Mouse (Mus musculus): ENCODE data around the gene Setd6. TPM values are rescaled to one million over a fixed set of nuclear protein-coding genes. Genes with fewer than 3 reads are reported as not detected.

Gene Setd6
- polyA plus RNA-seq, 1 experiment from 2014 or later = 19.9 TPM

Small RNA genes lying within 50 kb of the gene (microRNA-seq; reads per million reads assigned to microRNA genes)
- 0.44 reads per million for gene Mir7073

Other genes with a start within 250 kb of the Setd6 start
- 9.0 and 10.5 TPM in 2 replicates for gene Csnk2a2, start 225.8 kb upstream of the Setd6 start, polyA plus RNA-seq (2015; fragmentation: Nextera tagmentation; extraction: Ambion mirVana)
- 0.59 and 0.83 TPM in 2 replicates for gene Ccdc113, start 181.8 kb upstream of the Setd6 start, polyA plus RNA-seq (2015; fragmentation: Nextera tagmentation; extraction: Ambion mirVana)
- not detected in 2 replicates for gene Prss54, start 139.5 kb upstream of the Setd6 start, polyA plus RNA-seq (2015; fragmentation: Nextera tagmentation; extraction: Ambion mirVana)
- 21.6 and 22.6 TPM in 2 replicates for gene Gins3, start 82.4 kb upstream of the Setd6 start, polyA plus RNA-seq (2015; fragmentation: Nextera tagmentation; extraction: Ambion mirVana)
- 16.0 and 18.8 TPM in 2 replicates for gene Ndrg4, start 38.9 kb upstream of the Setd6 start, polyA plus RNA-seq (2015; fragmentation: Nextera tagmentation; extraction: Ambion mirVana)
- 64.0 and 76.2 TPM in 2 replicates for gene Cnot1, start 91.6 kb downstream of the Setd6 start, polyA plus RNA-seq (2015; fragmentation: Nextera tagmentation; extraction: Ambion mirVana)
- gene Sap18b, start 109.5 kb downstream of the Setd6 start, polyA plus RNA-seq (2015; fragmentation: Nextera tagmentation; extraction: Ambion mirVana) = 358 and 384 TPM in 2 replicates
- 14.6 and 16.4 TPM in 2 replicates for gene Slc38a7, start 137.7 kb downstream of the Setd6 start, polyA plus RNA-seq (2015; fragmentation: Nextera tagmentation; extraction: Ambion mirVana)
- 225 and 248 TPM in 2 replicates for gene Got2, start 172.7 kb downstream of the Setd6 start, polyA plus RNA-seq (2015; fragmentation: Nextera tagmentation; extraction: Ambion mirVana)

All from kidney, embryonic 15.5 days (tissue).